Mouse (Mus musculus) forebrain, embryonic 16.5 days (tissue): ENCODE measurements around the gene Phf12. TPM values are rescaled to one million over a fixed set of nuclear protein-coding genes. Genes with fewer than 3 reads are reported as not detected.
"Not testable (repeated sequence)": the region's sequence is repeated elsewhere in the genome, so short reads cannot be mapped to it uniquely, and the experiment has no call there.

Source experiments
- ATAC-seq: fragments of 200-750 bp; cut with Nextera tagmentation; 2 replicates; pipeline ENCODE4 v1.8.0; 2017; ENCODE audit warnings: mild to moderate bottlenecking, moderate library complexity
- H3K27ac ChIP-seq: fragments of 300-500 bp; sonication (generic); 2 replicates; pipeline ENCODE4 v1.5.1; 2014; ENCODE audit warnings: low read length, control low read depth
- H3K27me3 ChIP-seq: fragments of 300-500 bp; sonication (generic); replicated peaks from 2 replicates; pipeline ENCODE4 v1.6.1; 2014; ENCODE audit warnings: low read length; ENCODE audit not compliant: control insufficient read depth, insufficient read depth
- H3K36me3 ChIP-seq: fragments of 300-500 bp; sonication (generic); 2 replicates; pipeline ENCODE4 v1.6.1; 2014; ENCODE audit not compliant: control insufficient read depth, insufficient read depth
- H3K4me1 ChIP-seq: fragments of 300-500 bp; sonication (generic); replicated peaks from 2 replicates; pipeline ENCODE4 v1.6.1; 2014; ENCODE audit warnings: low read length; ENCODE audit not compliant: control insufficient read depth, insufficient read depth
- H3K4me2 ChIP-seq: fragments of 300-500 bp; sonication (generic); 2 replicates; pipeline ENCODE4 v1.6.1; 2014; ENCODE audit warnings: mild to moderate bottlenecking, low read length, control low read depth
- H3K4me3 ChIP-seq: fragments of 300-500 bp; sonication (generic); replicated peaks from 2 replicates; pipeline ENCODE4 v1.5.1; 2014; ENCODE audit warnings: mild to moderate bottlenecking, low read length, control low read depth
- H3K9ac ChIP-seq: fragments of 300-500 bp; sonication (generic); replicated peaks from 2 replicates; pipeline ENCODE4 v1.6.1; 2014; ENCODE audit warnings: low read depth, low read length, control low read depth
- H3K9me3 ChIP-seq: fragments of 300-500 bp; sonication (generic); 2 replicates; pipeline ENCODE4 v1.6.1; 2016; ENCODE audit warnings: low read length; ENCODE audit not compliant: control insufficient read depth
- whole genome bisulfite sequencing: fragments of 180-500 bp; shearing (Covaris S2); extraction: QIAGEN DNeasy Blood & Tissue Kit; methylation state at CpG from one replicate; pipeline ENCODE4 v1.1.7; 2014; 5-methylcytosine and 5-hydroxymethylcytosine counted together
- polyA plus RNA-seq: library from polyadenylated mRNA; unstranded; fragments of >200 nt; fragmentation: Nextera tagmentation; extraction: Ambion mirVana; gene quantifications from 2 replicates; pipeline ENCODE4 v1.2.1, GENCODE M21; 2015

Gene Phf12
- polyA plus RNA-seq, 1 experiment from 2014 or later: 23.0 TPM

DNA sequence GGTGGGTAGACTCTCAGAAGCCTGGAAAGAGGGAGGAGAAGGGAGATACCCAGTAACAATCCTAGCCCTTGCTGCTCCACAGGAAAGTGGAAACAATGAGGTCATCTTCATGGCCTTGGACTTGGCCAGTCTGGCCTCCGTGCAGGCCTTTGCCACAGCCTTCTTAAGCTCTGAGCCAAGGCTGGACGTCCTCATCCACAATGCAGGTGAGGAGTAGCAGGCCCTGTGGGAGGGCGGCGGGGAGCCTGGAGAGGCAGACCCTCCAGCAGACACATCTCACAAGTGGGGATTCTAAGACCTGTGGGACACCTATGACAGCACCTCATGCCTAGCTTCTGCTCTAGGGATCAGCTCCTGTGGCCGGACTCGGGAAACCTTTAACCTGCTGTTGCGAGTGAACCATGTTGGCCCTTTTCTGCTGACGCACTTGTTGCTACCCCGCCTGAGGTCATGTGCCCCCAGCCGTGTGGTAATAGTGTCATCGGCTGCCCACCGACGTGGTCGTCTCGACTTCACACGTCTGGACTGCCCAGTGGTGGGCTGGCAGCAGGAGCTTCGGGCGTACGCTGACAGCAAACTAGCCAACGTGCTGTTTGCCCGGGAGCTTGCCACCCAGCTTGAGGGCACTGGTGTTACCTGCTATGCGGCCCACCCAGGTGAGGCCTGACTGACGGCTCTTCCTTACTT lies 51.5 kb downstream of the Phf12 start:
- H3K4me1 ChIP-seq: peaks cover 32% of the 10 kb centered on the region
- H3K27ac ChIP-seq: no peak overlapping the region
- ATAC-seq: no peak
- H3K4me3 ChIP-seq: no peak overlapping the region
- H3K4me2 ChIP-seq: no peak overlapping the region
- H3K36me3 ChIP-seq: peaks cover 2% of the 10 kb centered on the region; the same call in 1 of the 2 replicates
- H3K9me3 ChIP-seq: no peaks in the 10 kb centered on the region
- 92% methylated on average over 23 of the region's 23 CpGs for WGBS
- no peak overlapping the region for H3K9ac ChIP-seq
- no peaks in the 10 kb centered on the region for H3K27me3 ChIP-seq

DNA sequence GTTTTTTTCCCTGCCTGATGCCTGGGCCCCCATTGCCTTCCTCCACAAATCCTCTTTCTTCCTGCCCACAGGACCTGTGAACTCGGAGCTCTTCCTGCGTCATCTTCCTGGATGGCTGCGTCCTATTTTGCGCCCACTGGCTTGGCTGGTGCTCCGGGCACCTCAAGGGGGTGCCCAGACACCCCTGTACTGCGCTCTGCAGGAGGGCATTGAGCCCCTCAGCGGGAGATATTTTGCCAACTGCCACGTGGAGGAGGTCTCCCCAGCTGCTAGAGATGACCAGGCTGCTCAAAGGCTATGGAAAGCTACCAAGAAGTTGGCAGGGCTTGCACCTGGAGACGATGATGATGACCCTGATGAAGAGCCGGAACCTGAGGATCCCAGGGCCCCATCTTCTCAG lies 54.2 kb downstream of the Phf12 start:
- Histone ChIP-seq H3K27ac (no peak overlapping the region), H3K27me3 (no peaks in the 10 kb centered on the region), H3K9ac (no peak overlapping the region), H3K4me1 (peaks cover 31% of the 10 kb centered on the region), H3K4me3 (no peak overlapping the region), H3K4me2 (no peak overlapping the region), H3K9me3 (no peaks in the 10 kb centered on the region), H3K36me3 (peaks cover 2% of the 10 kb centered on the region; the same call in 1 of the 2 replicates)
- ATAC-seq: no peak
- WGBS: 86% methylated on average over 10 of the region's 10 CpGs

DNA sequence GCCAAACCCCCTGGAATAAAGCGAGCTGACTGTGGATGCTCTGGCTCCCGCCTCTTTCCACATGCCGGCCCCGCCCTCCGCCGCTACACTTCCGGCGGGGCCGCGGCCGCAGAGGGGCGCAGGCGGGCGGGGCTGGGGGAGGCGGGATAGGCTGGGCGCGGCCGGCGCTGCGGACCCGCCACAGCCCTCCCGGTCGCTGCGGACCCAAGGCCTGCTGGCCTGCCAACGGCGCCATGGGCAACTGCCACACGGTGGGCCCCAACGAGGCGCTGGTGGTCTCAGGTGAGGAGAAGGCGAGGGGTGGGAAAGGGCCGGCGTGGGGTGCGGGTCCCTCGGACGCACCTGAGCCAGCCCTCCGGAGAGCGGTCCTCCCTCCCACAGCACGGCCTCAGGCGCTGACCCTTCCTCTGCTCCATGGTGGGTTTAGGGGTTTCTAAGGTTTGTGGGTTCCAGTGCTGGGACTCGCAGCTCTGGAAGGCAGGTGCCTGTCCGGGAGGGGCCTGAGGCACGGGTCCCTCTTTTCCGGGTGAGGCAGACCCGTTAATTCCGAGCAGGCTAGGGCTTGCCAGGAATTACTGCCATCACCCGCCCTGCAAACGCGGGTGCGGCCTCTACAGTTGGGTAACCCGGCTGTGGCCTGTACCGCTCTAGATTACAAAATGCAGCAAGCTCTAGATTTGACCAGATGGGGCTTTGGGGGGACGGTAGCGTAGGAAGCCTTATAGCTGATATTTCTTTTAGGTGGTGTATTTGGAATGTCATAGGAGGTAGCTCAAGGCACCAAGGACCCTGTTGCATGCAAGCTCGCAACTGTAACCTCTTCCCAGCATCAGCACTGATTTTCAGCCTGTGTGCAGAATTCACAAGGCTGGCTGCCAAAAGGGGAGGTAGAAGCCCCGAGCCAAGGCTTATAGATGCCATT lies 55.5 kb downstream of the Phf12 start, which contains the start of gene Flot2:
Gene Flot2 (plus strand): TSS at position 101 of the 922 bp plus-strand sequence.
- Histone ChIP-seq H3K4me1 (peaks cover 25% of the 10 kb centered on the region), H3K27ac (peak within 1 kb of the TSS; percentile 76), H3K9ac (peak within 1 kb of the TSS; percentile 87), H3K27me3 (no peaks in the 10 kb centered on the region), H3K9me3 (no peaks in the 10 kb centered on the region), H3K4me2 (peak within 1 kb of the TSS; percentile 82), H3K4me3 (peak within 1 kb of the TSS; percentile 86), H3K36me3 (peaks cover 2% of the 10 kb centered on the region; the same call in 1 of the 2 replicates)
- peak; percentile 92 for ATAC-seq
- under 1% methylated on average over 53 of the region's 55 CpGs for WGBS

DNA sequence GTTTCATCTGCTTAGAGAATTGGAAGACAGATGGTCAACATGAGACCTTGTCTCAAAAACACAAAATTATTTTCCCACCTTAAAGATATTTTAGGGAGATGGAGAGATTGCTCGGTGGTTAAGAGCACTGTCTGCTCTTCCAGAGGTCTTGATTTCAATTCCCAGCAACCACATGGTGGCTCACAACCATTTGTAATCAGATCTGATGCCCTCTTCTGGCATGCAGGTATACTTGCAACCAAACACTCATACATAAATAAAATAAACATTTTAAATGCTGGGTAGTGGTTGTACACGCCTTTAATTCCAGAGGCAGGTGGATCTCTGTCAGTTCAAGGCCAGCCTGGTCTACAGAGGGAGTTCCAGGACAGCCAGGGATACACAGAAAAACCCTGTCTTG lies 58.3 kb downstream of the Phf12 start:
- Histone ChIP-seq H3K27ac (no peak overlapping the region), H3K9ac (no peak overlapping the region), H3K9me3 (no peaks in the 10 kb centered on the region), H3K4me2 (no peak overlapping the region), H3K4me3 (no peak overlapping the region), H3K4me1 (peaks cover 18% of the 10 kb centered on the region), H3K27me3 (no peaks in the 10 kb centered on the region), H3K36me3 (0 out of 2 replicates have a peak, but pooled peaks cover under 1% of the 10 kb centered on the region)
- WGBS: 63% methylated on average over 2 of the region's 2 CpGs
- no peak for ATAC-seq

DNA sequence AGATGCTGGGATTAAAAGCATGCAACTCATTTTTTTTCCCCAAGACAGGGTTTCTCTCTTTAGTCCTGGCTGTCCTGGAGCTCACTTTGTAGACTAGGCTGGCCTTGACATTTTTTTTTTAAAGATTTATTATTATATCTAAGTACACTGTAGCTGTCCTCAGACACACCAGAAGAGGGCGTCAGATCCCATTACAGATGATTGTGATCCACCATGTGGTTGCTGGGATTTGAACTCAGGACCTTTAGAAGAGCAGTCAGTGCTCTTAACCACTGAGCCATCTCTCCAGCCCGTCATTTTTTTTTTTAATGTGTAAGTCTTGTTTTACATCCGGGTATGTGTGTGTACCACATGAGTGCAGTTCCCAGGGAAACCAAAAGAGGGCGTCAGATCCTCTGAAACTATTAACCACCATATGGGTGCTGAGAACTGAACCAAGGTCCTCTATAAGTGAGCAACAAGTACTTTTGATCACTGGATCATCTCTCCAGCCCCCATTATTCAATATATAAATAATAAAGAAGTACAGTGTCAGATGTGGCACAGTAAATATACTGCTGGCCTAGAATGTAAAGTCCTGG lies 59.8 kb downstream of the Phf12 start:
- ATAC-seq, H3K4me3 ChIP-seq, H3K9me3 ChIP-seq, H3K4me2 ChIP-seq, H3K9ac ChIP-seq, H3K36me3 ChIP-seq, H3K27me3 ChIP-seq, H3K27ac ChIP-seq: not testable (repeated sequence)
- peaks cover 15% of the 10 kb centered on the region for H3K4me1 ChIP-seq
- 96% methylated on average over 4 of the region's 4 CpGs for WGBS

DNA sequence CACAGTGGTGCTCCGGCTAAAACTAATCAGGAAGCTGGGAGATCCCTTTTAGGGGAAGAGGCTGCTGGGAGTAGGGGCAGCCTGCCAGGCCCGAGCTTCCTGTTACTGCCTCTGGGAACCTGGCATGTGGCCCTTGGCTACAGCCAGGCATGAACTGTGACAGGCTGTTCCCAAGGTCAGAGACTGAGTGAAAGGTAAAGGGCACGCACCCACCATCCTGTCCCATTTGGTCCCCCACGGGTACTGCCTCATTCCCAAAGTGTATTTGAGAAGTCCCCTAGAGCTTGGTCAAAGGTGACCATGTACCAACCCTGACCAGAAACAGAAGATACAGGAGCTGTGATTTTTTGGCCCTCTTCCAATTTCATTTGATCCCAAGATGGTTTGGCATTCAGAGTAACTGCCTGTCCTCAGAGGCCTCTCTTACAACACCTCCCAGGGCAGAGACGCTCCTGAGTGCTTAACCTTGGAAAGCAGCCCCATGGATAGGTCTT lies 62.3 kb downstream of the Phf12 start:
- H3K27ac ChIP-seq: no peak overlapping the region
- no peaks in the 10 kb centered on the region for H3K4me1 ChIP-seq
- H3K4me2 ChIP-seq: no peak overlapping the region
- no peak for ATAC-seq
- no peaks in the 10 kb centered on the region for H3K9me3 ChIP-seq
- no peak overlapping the region for H3K4me3 ChIP-seq
- no peak overlapping the region for H3K9ac ChIP-seq
- WGBS: 62% methylated on average over 5 of the region's 5 CpGs
- H3K36me3 ChIP-seq: 0 out of 2 replicates have a peak, but pooled peaks cover 2% of the 10 kb centered on the region
- no peaks in the 10 kb centered on the region for H3K27me3 ChIP-seq

DNA sequence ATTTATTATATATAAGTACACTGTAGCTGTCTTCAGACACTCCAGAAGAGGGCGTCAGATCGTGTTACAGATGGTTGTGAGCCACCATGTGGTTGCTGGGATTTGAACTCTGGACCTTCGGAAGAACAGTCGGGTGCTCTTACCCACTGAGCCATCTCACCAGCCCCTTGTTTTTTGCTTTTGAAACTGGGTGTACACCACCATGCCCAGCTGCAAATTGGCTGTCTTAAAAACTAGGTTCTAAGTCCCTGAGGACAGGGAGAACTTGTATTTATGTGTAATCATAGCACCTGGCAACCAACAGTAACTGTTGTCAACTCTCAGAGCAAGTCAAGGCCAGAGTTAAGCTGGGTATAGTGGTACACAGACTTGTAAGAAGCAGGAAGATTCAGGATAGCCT lies 66.1 kb downstream of the Phf12 start:
- ATAC-seq, H3K9me3 ChIP-seq, H3K4me1 ChIP-seq, H3K27me3 ChIP-seq, H3K4me3 ChIP-seq, H3K4me2 ChIP-seq, H3K9ac ChIP-seq, H3K36me3 ChIP-seq, H3K27ac ChIP-seq: not testable (repeated sequence)
- 100% methylated on average over 2 of the region's 4 CpGs for WGBS

DNA sequence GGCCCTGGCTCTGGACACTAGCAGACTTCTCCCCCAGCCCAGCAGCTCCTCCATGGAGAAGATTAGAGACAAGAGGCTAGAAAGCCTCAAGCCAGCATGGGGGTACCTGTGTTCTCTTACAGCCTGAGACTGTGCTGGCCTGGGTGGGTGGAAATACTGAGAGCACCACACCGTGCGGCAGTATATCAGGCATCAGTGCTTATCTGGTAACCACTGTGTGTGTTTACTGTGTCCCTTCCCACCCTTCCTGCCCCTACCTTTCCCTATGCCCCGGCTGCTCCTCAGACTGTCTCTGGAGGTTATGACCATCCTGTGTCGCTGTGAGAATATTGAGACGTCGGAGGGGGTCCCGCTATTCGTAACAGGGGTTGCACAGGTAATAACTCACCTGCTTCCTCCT lies 70.5 kb downstream of the Phf12 start:
- no peaks in the 10 kb centered on the region for H3K4me1 ChIP-seq
- H3K27ac ChIP-seq: no peak overlapping the region
- WGBS: 97% methylated on average over 8 of the region's 8 CpGs
- peaks cover 19% of the 10 kb centered on the region for H3K36me3 ChIP-seq
- no peak overlapping the region for H3K9ac ChIP-seq
- H3K4me3 ChIP-seq: no peak overlapping the region
- no peaks in the 10 kb centered on the region for H3K9me3 ChIP-seq
- H3K4me2 ChIP-seq: no peak overlapping the region
- no peak for ATAC-seq
- no peaks in the 10 kb centered on the region for H3K27me3 ChIP-seq

DNA sequence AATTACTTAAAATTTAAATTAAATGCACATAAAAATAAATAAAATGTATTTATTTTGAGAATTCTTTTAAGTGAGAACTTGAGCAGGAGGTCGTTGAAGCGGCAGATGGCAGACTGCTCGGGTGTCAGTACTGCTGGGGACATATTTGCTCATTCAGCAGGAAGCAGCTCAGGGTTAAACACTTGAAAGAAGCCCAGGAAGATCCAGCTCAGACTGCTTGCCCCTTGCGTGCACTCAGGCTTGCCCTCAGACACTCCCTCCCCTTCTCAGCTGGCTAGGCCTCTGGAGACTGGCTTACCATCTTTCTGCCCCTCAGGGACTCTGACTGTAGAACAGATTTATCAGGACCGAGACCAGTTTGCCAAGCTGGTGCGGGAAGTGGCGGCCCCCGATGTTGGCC lies 74.4 kb downstream of the Phf12 start:
- WGBS: 91% methylated on average over 8 of the region's 8 CpGs
- Histone ChIP-seq H3K27ac (no peak overlapping the region), H3K4me2 (no peak overlapping the region), H3K36me3 (peaks cover 29% of the 10 kb centered on the region), H3K9me3 (no peaks in the 10 kb centered on the region), H3K4me1 (no peaks in the 10 kb centered on the region), H3K9ac (no peak overlapping the region; the same call in 1 of the 2 replicates), H3K27me3 (no peaks in the 10 kb centered on the region), H3K4me3 (no peak overlapping the region)
- ATAC-seq: no peak
